Mouse (Mus musculus): ENCODE data around the gene Tnnc2.

- no peak for TF ChIP-seq CTCF (IDR thresholded peaks at IDR 0.05; ENCODE audit: control insufficient read depth, insufficient read depth, low read length)
- TF ChIP-seq POLR2A (IDR thresholded peaks at IDR 0.05; ENCODE audit: borderline replicate concordance, control insufficient read depth, low read depth, low read length): no peak
Observed at GRCm38 (mm10) chr2:164744987-164745386, 34.8 kb downstream of the Tnnc2 start.
